Mouse (Mus musculus) lung, embryonic 15.5 days (tissue): ENCODE measurements at regions not wholly inside any gene's neighbourhood (a gene's known extent, or its start where the extent isn't known, plus 50 kb on each side); places are given as distances from the start of the nearest gene placed in this dataset.

Source experiments
- ATAC-seq: fragments of 200-750 bp; cut with Nextera tagmentation; 2 replicates; pipeline ENCODE4 v1.8.0; 2017; ENCODE audit warnings: moderate number of reproducible peaks, borderline replicate concordance; ENCODE audit not compliant: low FRiP score, low TSS enrichment; ENCODE audit errors: extremely low read depth
- H3K27ac ChIP-seq: fragments of 300-500 bp; sonication (generic); 2 replicates; pipeline ENCODE4 v1.5.1; 2015; ENCODE audit warnings: moderate library complexity, mild to moderate bottlenecking, inconsistent platforms
- H3K27me3 ChIP-seq: fragments of 300-500 bp; sonication (generic); 2 replicates; pipeline ENCODE4 v1.6.1; 2015; ENCODE audit warnings: inconsistent platforms
- H3K36me3 ChIP-seq: fragments of 300-500 bp; sonication (generic); 2 replicates; pipeline ENCODE4 v1.6.1; 2015; ENCODE audit warnings: inconsistent platforms
- H3K4me1 ChIP-seq: fragments of 300-500 bp; sonication (generic); 2 replicates; pipeline ENCODE4 v1.6.1; 2015; ENCODE audit warnings: inconsistent platforms
- H3K4me2 ChIP-seq: fragments of 300-500 bp; sonication (generic); 2 replicates; pipeline ENCODE4 v1.6.1; 2015; ENCODE audit warnings: inconsistent platforms, mild to moderate bottlenecking, moderate library complexity
- H3K4me3 ChIP-seq: fragments of 300-500 bp; sonication (generic); 2 replicates; pipeline ENCODE4 v1.5.1; 2015; ENCODE audit warnings: mild to moderate bottlenecking, inconsistent platforms
- H3K9ac ChIP-seq: fragments of 300-500 bp; sonication (generic); 2 replicates; pipeline ENCODE4 v1.6.1; 2015; ENCODE audit warnings: inconsistent platforms
- H3K9me3 ChIP-seq: fragments of 300-500 bp; sonication (generic); 2 replicates; pipeline ENCODE4 v1.6.1; 2016; ENCODE audit warnings: inconsistent platforms
- WGBS: fragments of 180-500 bp; shearing (Covaris S2); methylation state at CpG from one replicate; pipeline ENCODE4 v1.1.7; 2015; 5-methylcytosine and 5-hydroxymethylcytosine counted together

DNA sequence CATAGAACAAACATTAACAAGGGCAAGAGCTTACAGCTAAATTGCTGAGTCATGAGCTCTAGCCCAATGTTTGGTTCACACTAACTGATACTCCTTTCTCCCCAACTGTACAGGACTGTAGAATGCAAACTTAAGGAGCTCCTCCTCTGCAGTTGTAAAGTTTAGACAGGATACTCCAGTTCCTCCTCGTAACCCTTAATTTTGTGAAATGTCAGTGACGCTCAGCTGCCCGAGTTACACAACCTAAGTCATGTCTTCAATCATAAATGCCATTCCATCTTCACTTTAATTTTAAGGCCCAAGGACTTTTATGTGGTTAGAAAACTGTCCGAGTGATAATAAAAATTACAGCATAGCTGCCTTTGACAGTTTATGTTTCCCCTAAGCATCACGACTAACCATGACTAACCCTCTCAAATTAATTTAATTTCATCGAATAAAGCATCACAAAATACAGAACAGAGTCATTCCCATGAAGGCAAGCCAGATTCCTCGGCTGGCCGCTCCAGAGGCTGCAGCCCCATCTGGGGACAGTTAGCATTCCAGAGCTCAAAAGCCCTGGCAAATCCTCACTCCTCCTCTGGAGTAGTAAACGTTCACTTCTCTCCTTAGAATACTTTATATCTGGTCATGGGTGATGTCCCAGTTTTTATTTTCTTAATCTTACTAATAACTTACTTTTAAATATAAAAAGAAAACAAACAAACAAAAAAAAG lies 200.9 kb upstream of the Tll1 start:
- H3K4me2 ChIP-seq: no peak overlapping the region
- no peak overlapping the region for H3K9ac ChIP-seq
- no peak for ATAC-seq
- H3K4me1 ChIP-seq: 0 out of 2 replicates have a peak, but pooled peaks cover 1% of the 10 kb centered on the region
- H3K36me3 ChIP-seq: no peaks in the 10 kb centered on the region
- 33% methylated on average over 9 of the region's 9 CpGs for WGBS
- no peaks in the 10 kb centered on the region for H3K27me3 ChIP-seq
- no peak overlapping the region for H3K27ac ChIP-seq
- no peak overlapping the region for H3K4me3 ChIP-seq
- no peaks in the 10 kb centered on the region for H3K9me3 ChIP-seq

DNA sequence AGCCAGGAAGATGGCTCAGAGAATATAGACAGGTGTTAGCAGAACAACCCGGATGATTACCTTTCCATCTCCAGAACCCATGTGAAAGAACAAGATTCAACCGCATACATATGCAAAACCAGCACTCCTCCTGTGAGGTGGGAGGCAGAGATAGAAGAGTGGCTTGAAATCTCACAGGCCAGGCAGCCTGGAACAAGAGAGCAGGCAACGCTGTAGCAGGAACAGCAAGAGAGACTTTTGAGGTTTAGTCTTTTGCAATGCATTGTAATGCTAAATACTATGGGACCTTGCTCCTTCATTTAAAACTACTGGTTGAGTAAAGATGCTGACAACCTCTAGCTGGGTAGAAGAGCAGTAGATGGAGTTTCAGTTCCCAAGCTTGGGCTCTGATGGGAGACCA lies 193.5 kb upstream of the Tll1 start:
- Histone ChIP-seq H3K4me1 (no peaks in the 10 kb centered on the region), H3K36me3 (no peaks in the 10 kb centered on the region), H3K27ac (no peak overlapping the region), H3K27me3 (no peaks in the 10 kb centered on the region), H3K9me3 (no peaks in the 10 kb centered on the region), H3K4me2 (no peak overlapping the region), H3K9ac (no peak overlapping the region), H3K4me3 (no peak overlapping the region)
- 80% methylated on average over 3 of the region's 3 CpGs for WGBS
- ATAC-seq: no peak

DNA sequence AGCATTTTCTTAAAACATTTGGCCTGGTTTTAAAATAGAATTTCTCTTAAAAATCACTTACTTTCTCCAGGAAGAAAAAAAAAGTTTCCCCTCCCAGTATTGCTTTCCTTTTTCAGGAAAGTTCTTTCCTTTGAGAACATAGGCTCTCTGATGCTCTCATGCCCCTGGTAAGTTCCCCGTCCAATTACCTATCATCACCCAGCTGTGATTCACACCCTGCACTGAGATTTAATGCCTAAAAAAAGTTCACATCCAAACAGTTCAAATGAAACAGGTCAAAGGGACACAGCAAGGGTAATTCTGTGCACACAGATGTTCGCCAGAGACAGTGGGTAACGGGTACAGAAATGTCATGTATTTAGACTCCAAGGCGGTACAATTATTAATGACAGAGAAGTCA lies 191.8 kb upstream of the Tll1 start:
- Histone ChIP-seq H3K4me2 (no peak overlapping the region), H3K9me3 (no peaks in the 10 kb centered on the region), H3K27ac (no peak overlapping the region), H3K9ac (no peak overlapping the region), H3K4me1 (no peaks in the 10 kb centered on the region), H3K36me3 (no peaks in the 10 kb centered on the region), H3K27me3 (no peaks in the 10 kb centered on the region), H3K4me3 (no peak overlapping the region)
- WGBS: 47% methylated on average over 4 of the region's 4 CpGs
- ATAC-seq: no peak

DNA sequence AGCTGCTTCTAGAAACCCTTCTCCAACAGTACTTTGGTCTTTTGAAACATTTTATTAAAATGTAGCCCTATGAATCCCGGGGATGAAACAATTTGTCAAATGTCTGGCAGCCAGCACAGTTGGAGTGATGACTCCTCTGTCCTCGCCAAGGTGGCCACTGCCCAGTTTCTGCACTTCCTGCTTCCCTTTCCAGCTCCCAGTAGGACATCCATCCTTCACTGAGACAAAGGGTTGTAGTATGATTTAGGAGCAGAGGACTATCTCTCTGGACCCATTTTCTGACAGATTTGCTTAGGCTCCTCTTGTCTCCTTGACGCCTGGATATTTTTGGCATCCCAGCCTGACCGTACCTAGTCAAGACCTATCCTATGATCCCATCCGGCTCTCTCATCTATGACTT lies 189.7 kb upstream of the Tll1 start:
- Histone ChIP-seq H3K27ac (no peak overlapping the region), H3K36me3 (no peaks in the 10 kb centered on the region), H3K4me2 (no peak overlapping the region), H3K27me3 (no peaks in the 10 kb centered on the region), H3K9ac (no peak overlapping the region), H3K4me3 (no peak overlapping the region), H3K9me3 (no peaks in the 10 kb centered on the region), H3K4me1 (no peaks in the 10 kb centered on the region)
- no peak for ATAC-seq
- WGBS: 72% methylated on average over 5 of the region's 5 CpGs

DNA sequence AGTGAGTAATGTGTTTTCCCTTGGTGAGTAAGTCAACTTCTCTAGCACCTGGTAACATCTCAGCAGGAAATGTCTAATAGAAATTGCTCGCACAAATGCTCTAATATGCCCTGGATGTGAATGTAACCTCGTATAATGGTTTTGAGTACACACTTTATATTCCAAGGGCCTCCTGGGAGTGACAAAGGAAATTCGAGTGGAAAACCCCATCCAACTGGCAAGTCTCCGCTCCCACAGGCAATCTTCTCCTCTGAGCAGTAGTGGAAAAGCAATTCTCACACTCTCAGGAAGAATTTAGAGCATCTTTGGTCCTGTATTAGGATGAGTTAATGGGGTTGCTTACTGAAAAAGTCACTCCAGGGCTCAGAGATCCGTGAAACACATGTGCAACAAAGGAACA lies 183.4 kb upstream of the Tll1 start:
- no peak for ATAC-seq
- WGBS: 62% methylated on average over 5 of the region's 5 CpGs
- no peaks in the 10 kb centered on the region for H3K9me3 ChIP-seq
- H3K27me3 ChIP-seq: no peaks in the 10 kb centered on the region
- H3K27ac ChIP-seq: no peak overlapping the region
- H3K9ac ChIP-seq: no peak overlapping the region
- H3K4me1 ChIP-seq: no peaks in the 10 kb centered on the region
- H3K4me3 ChIP-seq: no peak overlapping the region
- no peaks in the 10 kb centered on the region for H3K36me3 ChIP-seq
- H3K4me2 ChIP-seq: no peak overlapping the region

DNA sequence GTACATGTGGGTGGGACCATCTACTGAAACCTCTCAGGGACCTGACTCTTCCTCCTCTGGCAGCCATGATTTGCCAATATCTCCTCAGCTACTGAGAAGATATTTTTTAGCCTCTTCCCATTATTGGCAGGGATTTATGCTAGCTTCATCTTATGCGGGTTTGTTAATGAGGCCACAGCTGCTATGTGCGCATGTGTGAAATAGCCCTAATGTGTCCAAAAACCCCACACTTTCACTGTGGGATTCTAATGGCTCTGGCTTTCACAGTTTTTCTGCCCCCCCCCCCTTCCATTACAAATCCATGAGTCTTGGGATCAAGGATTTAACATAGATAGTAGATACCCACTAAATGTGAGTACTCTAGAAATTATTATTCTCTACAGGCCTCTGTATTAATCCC lies 182.2 kb upstream of the Tll1 start:
- Histone ChIP-seq H3K4me3 (no peak overlapping the region), H3K4me1 (no peaks in the 10 kb centered on the region), H3K4me2 (no peak overlapping the region), H3K27me3 (no peaks in the 10 kb centered on the region), H3K9ac (no peak overlapping the region), H3K36me3 (no peaks in the 10 kb centered on the region), H3K27ac (no peak overlapping the region), H3K9me3 (no peaks in the 10 kb centered on the region)
- no peak for ATAC-seq
- WGBS: 93% methylated on average over 2 of the region's 2 CpGs

DNA sequence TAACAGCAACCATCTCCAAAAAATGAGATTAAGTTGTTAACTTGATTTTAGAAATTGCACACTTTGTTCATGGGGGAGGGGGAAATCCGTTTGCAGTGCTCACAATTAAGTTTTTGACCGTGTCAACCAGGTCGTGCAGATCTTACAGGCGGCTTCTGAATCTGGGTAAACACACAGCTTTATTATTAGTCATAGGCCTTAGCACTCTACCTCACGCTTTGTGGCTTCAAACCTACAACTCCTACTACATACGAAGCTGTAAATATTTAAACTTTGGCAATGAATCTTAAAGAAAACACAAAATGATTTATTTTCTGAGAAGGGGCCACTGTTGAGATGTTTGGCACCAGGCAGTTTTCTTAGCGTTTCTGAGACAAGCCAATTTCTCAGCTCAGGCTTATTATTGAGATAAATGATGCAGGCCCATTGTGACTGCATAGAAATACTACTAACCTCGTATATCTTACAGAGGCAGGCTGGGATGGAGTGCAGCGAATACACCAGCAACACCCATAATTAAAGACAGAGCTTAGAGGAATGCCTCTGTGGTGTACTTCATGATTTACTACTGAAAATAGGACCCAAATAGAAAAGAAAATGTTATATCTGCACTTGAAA lies 173.8 kb upstream of the Tll1 start:
- no peak for ATAC-seq
- H3K4me1 ChIP-seq: no peaks in the 10 kb centered on the region
- no peaks in the 10 kb centered on the region for H3K27me3 ChIP-seq
- H3K27ac ChIP-seq: no peak overlapping the region
- no peaks in the 10 kb centered on the region for H3K36me3 ChIP-seq
- no peak overlapping the region for H3K4me3 ChIP-seq
- no peak overlapping the region for H3K9ac ChIP-seq
- WGBS: 59% methylated on average over 9 of the region's 9 CpGs
- H3K9me3 ChIP-seq: no peaks in the 10 kb centered on the region
- no peak overlapping the region for H3K4me2 ChIP-seq

DNA sequence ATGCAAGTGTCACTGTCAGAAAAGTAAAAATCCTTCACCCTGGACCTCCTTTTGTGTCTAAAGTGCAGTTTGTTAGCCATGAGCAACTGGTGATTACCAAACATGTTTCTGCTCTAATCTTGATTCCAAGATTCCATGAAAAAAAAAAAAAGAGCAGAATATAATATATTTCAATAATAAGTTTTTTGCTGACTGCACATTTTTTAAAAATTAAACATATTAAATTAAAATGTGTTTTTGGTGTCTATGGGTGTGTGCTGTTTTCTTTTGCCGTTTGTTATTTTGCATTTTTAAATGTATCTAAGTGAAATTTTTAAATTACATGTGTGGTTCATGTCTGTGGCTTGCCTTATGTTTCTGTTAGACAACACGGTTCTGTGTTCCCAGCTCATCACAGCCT lies 171.8 kb upstream of the Tll1 start:
- Histone ChIP-seq H3K9ac (no peak overlapping the region), H3K4me1 (no peaks in the 10 kb centered on the region), H3K27ac (no peak overlapping the region), H3K4me2 (no peak overlapping the region), H3K4me3 (no peak overlapping the region), H3K36me3 (no peaks in the 10 kb centered on the region), H3K9me3 (no peaks in the 10 kb centered on the region), H3K27me3 (no peaks in the 10 kb centered on the region)
- no peak for ATAC-seq
- 66% methylated on average over 2 of the region's 2 CpGs for WGBS

DNA sequence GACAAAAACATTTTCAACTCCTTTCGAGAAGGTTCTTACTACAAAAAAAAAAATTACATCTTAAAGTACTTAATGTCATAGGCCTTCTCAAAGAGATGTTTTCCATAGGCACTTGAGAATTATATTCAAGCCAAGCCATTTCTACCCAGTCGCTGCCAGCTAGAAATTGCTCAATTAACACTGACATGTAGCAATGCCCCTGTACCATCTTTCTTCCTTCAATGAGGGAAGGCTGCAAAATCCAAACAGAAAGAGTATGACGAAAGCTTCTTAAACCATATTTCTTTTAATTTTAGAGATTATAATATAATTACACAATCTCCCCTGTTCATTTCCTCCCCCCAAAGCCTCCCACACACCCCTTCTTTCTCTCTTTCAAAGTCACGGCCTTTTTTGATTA lies 169.4 kb upstream of the Tll1 start:
- no peaks in the 10 kb centered on the region for H3K27me3 ChIP-seq
- H3K9me3 ChIP-seq: no peaks in the 10 kb centered on the region
- 56% methylated on average over 4 of the region's 4 CpGs for WGBS
- no peak overlapping the region for H3K4me2 ChIP-seq
- no peaks in the 10 kb centered on the region for H3K36me3 ChIP-seq
- H3K9ac ChIP-seq: no peak overlapping the region
- no peak for ATAC-seq
- H3K27ac ChIP-seq: no peak overlapping the region
- H3K4me1 ChIP-seq: no peaks in the 10 kb centered on the region
- H3K4me3 ChIP-seq: no peak overlapping the region

DNA sequence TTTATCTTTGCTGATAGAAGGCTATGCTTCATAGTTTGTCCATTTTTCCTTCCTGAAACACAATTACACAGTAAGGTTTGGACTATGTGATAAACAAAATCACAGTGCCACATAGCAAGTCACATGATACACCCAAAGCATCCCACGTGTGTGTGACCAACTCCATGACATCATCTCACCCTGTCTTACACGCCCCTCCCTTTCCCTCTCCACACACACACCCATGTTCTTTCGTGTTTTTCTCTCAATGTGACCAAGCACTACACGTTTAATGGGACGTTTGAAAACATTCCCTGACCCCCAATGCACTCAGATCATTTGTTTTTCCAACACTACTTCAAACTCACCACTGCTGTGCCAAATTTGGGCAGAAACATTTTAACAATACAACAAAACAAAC lies 168.9 kb upstream of the Tll1 start:
- 0 out of 2 replicates have a peak, but pooled peaks cover under 1% of the 10 kb centered on the region for H3K4me1 ChIP-seq
- no peak overlapping the region for H3K4me3 ChIP-seq
- H3K4me2 ChIP-seq: no peak overlapping the region
- 33% methylated on average over 5 of the region's 5 CpGs for WGBS
- no peaks in the 10 kb centered on the region for H3K27me3 ChIP-seq
- H3K27ac ChIP-seq: no peak overlapping the region
- H3K9me3 ChIP-seq: no peaks in the 10 kb centered on the region
- peak; percentile 46; the same call in 1 of the 2 replicates for ATAC-seq
- no peaks in the 10 kb centered on the region for H3K36me3 ChIP-seq
- H3K9ac ChIP-seq: no peak overlapping the region

DNA sequence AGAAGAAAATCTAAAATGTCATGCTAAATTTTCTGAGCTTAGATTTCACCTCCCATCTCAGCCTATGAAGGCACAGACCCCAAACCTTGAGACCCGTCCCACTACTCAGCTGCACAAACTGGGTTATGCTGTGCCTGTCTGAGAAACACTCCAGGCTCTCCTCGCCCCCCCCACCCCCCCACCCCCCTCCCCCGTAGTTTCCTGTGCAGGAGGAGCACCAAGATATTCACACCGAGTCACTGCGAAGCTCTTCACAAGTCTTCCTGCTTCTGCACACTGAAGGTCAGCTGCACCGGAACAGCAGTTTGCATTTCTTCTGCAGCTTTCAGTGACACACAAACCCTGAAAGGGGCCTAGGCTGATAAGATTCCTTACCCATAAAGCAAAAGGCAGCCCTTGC lies 163.9 kb upstream of the Tll1 start:
- WGBS: 5% methylated on average over 6 of the region's 6 CpGs
- Histone ChIP-seq H3K27me3 (peaks cover 4% of the 10 kb centered on the region; the same call in 1 of the 2 replicates), H3K36me3 (no peaks in the 10 kb centered on the region), H3K4me2 (no peak overlapping the region), H3K27ac (peak overlapping the region; percentile 6; the same call in 1 of the 2 replicates), H3K4me1 (0 out of 2 replicates have a peak, but pooled peaks cover 9% of the 10 kb centered on the region), H3K9ac (no peak overlapping the region), H3K4me3 (no peak overlapping the region), H3K9me3 (no peaks in the 10 kb centered on the region)
- peak; percentile 58; the same call in 1 of the 2 replicates for ATAC-seq

DNA sequence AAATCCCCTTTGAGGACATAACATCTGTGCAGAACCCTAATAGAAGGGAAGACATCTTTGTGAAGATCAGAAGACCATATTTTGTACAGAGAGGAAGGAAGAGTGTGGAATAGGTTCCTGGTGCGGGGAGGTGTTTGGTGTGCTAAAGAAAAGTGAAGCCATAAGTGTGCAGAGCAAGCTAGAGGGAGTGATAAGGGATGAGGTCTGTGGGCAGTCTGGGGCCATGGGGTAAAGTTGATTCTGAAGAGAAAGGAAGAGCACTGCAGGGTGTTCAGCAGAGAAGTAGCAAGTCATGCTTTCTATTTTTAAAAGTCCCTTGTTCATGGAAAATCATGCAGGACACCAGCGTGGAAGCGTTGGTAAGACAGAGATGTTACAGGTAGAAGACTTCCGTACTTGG lies 161.8 kb upstream of the Tll1 start:
- H3K4me1 ChIP-seq: 0 out of 2 replicates have a peak, but pooled peaks cover 9% of the 10 kb centered on the region
- H3K27me3 ChIP-seq: peaks cover 4% of the 10 kb centered on the region; the same call in 1 of the 2 replicates
- no peak for ATAC-seq
- H3K36me3 ChIP-seq: no peaks in the 10 kb centered on the region
- no peak overlapping the region for H3K27ac ChIP-seq
- 92% methylated on average over 4 of the region's 4 CpGs for WGBS
- no peak overlapping the region for H3K4me3 ChIP-seq
- no peak overlapping the region for H3K4me2 ChIP-seq
- H3K9me3 ChIP-seq: no peaks in the 10 kb centered on the region
- H3K9ac ChIP-seq: no peak overlapping the region
